Mouse (Mus musculus) G1E (cell line): ENCODE measurements around the gene Gm8374.
"Not testable (repeated sequence)": the region's sequence is repeated elsewhere in the genome, so short reads cannot be mapped to it uniquely, and the experiment has no call there.

ENCODE experiments used
- CTCF ChIP-seq: IDR thresholded peaks from 2 replicates; pipeline ENCODE4 v1.5.1; 2012; ENCODE audit warnings: low read depth, low read length, inconsistent platforms, mixed read lengths
- GATA1 ChIP-seq: IDR thresholded peaks from 2 replicates; pipeline ENCODE4 v1.6.1; 2012; ENCODE audit warnings: borderline replicate concordance, low read length, inconsistent platforms, mixed read lengths
- GATA2 ChIP-seq: IDR thresholded peaks from 2 replicates; pipeline ENCODE4 v1.6.1; 2012; ENCODE audit warnings: low read depth, low read length, inconsistent platforms, borderline replicate concordance
- POLR2AphosphoS5 ChIP-seq: IDR thresholded peaks from 2 replicates; pipeline ENCODE4 v1.6.1; 2012; ENCODE audit warnings: low read depth, low read length, inconsistent platforms; ENCODE audit not compliant: insufficient replicate concordance
- TAL1 ChIP-seq: conservative IDR thresholded peaks from 2 replicates; pipeline ENCODE4 v1.6.1; 2012; ENCODE audit warnings: low read depth, low read length, inconsistent platforms, mixed read lengths

DNA sequence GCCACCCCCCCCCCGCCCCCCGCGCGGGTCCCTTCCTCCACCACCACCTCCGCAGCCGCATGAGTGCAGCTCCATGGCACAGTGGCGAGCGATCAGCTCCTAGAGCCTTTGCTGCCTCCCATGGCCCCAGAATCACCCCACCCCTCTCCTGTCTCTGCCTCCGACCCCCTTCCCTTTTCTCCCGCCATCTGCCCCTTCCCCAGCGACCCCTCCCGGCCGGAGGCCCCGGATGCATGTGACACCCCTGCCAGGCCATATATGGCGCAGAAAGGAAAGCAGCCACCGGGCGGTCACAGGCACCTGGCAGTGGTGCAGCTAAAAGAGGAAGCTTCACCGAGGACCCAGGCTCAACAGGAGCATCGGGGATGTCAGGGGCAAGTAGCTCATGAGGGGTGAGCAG, 49.8 kb downstream of the Gm8374 start:
- not testable (repeated sequence) for TF ChIP-seq GATA2, CTCF, POLR2AphosphoS5, GATA1, TAL1
